Mouse (Mus musculus) spleen, postnatal 14 days (tissue): ENCODE data around the gene Oaz1.
"Not testable (repeated sequence)": the region's sequence is repeated elsewhere in the genome, so short reads cannot be mapped to it uniquely, and the experiment has no call there.

Source experiments
- DNase-seq, 2 experiments: peaks; one replicate each; pipeline ENCODE4 v3.0.0; 2021 to 2022; ENCODE audit warnings: low spot score in 2 of 2

The Oaz1 gene

GRCm38 (mm10) chr10:80822528-80822927, 3.9 kb upstream of the Oaz1 start:
- DNase-seq = no peak

GRCm38 (mm10) chr10:80823316-80823715, 3.1 kb upstream of the Oaz1 start:
- no peak for DNase-seq

GRCm38 (mm10) chr10:80823847-80824643, 2.4 kb upstream of the Oaz1 start:
- no peak for DNase-seq

- no peak for DNase-seq
These were observed 1.6 kb upstream of the Oaz1 start for GRCm38 (mm10) chr10:80824827-80825226.

- no peak for DNase-seq
These were observed 810 bp downstream of the Oaz1 start for GRCm38 (mm10) chr10:80827063-80827869.

DNA sequence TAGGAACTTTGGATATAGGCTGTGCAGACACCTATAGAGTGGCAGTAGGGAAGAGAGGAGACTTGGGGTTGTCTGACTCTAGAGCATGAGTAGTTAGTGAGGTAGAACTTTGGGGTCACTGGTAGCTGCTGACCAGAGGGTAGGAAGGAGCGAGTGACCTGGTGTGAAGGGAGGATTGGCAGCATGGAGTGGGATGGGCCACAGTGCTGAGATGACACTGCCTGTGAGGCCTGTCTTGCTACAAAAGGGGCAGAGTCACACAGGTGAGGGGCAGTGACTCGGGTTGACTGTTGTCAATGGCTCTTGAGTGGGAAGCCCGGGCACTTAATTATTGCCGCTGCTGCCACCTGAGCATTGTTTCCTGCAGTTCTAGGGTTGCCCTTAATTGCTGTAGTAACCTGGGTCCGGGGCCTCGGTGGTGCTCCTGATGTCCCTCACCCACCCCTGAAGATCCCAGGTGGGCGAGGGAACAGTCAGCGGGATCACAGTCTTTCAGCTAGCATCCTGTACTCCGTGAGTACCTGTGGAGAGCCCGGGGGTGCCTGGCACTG, 1.5 kb downstream of the Oaz1 start:
- no peak for DNase-seq

DNA sequence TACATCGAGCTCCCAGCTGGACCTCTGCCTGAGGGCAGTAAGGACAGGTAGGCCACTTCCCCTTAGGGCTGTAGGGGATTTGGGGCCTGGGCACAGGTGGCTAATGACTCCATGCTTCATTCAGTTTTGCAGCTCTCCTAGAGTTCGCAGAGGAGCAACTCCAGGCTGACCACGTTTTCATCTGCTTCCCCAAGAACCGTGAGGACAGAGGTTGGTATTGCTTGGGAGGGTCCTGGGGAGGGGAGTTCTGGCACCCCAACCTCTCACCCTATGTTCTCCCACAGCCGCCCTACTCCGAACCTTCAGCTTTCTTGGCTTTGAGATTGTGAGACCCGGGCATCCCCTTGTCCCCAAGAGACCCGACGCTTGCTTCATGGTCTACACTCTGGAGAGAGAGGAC, 2.1 kb downstream of the Oaz1 start:
- not testable (repeated sequence) for DNase-seq

DNA sequence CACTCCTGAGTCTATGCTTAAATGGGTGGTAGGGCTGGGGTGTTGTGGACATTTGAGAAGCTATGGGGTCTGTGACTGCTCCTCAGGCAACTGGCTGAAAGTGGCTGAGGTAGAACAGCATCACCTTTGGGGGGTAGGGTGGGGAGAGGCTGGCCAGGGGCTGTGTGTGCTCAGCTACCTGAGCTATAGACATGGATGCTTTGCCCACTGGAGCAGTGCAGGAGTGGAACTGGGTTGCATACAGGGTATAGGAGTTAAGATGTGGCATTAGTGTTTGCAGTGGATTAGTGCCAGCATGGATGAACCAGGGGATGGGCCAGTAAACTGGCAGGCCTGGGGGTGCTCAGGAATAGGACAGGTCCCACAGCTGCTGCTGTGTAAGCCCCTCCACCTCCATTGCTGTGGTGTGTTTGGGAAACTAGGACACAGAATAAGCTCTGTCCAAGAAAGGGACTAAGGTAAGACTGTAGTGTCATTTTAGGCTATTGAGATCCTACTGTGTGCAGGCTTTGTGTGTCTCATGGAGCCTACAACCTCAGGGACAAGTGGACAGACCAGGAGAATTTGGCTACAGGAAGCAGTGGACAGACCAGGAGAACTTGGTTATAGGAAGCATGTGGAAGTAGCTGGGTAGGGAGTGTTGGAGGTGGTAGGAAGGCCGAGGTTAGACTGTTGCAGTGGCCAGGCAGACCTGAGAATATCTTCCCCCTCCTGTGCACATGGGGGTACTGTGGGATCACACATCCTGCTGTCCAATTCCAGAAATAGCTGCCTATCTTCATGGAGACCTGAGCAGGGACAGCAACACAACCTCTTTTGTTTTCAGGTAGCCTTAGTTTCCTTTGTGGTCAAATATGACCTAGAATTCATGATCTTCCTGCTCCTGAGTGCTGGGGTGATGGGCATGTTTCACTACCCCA, 3.2 kb downstream of the Oaz1 start:
- no peak for DNase-seq

DNA sequence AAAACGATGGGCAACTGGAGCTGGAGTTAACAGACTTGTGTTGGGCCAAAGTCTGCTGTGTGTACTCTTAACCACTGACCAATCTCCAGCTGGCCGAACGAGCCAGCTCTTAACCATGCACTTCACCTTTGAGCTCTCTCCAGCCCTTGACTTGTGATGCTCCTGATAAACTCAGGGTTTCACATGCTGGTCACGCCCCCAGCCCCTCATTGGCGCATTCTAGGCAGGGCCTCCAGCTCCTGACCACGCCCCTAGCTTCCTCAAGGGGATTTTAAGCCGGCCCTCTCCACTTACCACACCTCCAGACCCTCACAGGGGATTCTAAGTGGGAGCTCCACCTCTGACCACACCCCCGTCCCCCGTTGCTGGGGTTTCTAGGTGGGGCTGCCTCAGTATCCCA, 4.7 kb downstream of the Oaz1 start:
- peak; percentile 34 to 43 for DNase-seq

- no peak for DNase-seq
These were observed 6.4 kb downstream of the Oaz1 start for GRCm38 (mm10) chr10:80832818-80833217.

GRCm38 (mm10) chr10:80835617-80836016, 9.2 kb downstream of the Oaz1 start:
- no peak for DNase-seq

DNA sequence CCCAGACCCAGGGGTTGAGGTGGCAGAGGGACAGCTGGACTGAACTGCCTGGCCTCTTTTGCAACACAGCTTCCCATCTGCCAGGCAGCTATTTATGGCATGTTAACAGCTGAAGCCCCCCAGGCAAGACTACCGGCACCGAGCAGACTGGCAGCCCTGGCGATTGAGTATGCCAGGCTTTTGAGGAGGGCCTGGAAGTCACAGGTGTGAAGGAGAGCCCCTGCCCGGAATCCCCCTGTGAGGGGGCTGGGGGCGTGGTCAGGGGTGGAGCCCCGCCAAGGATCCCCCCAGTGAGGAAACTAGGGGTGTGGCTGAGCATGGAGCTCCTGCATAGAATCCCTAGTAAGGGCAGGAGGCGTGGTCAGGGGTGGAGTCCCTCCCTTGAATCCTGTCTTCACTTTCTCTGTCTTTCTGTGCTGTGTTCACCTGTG, 10.5 kb downstream of the Oaz1 start:
- DNase-seq = no peak

- no peak for DNase-seq
These were observed 11.4 kb downstream of the Oaz1 start for GRCm38 (mm10) chr10:80837827-80838226.

GRCm38 (mm10) chr10:80838346-80838912, 12.0 kb downstream of the Oaz1 start:
- DNase-seq = no peak

DNA sequence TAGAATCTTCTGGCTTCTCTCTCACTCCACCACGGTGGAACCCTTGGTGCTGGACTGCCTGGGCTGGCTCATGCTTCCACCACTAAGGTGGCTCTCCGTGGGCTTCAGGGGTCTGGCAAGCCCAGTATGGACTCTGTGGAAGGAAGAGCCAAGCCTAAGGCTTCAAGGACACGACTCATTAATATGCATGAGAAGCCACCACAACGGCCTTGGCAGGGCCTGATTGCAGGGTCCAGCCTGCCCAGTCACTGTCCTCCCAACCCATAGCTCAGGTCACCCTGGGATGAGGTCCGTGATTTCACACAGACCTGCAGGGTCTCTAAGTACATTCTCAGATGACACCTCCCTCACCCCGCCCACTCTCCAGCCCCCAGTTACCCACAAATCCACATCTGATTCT, 13.4 kb downstream of the Oaz1 start:
- DNase-seq = no peak

- DNase-seq = no peak
These were observed 15.2 kb downstream of the Oaz1 start for GRCm38 (mm10) chr10:80841685-80842084.

DNA sequence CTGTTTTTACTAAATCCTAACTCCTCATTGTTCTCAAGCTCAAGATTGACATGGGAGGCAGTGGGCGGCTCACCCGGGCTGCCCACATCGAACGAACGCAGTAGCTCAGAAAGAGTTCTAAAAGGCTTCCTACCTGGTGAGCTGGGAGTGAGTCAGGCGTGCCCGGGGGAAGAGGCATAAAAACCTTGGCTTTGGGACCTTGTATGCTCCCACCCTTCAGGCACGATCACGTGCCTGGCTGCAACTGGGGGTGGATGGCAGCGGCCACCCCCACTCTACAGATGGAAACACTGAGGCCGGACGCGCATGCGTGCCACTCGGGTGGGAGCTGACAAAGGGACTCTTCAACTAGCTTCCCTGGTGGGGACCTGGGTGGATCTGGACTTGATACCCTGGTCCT, 15.9 kb downstream of the Oaz1 start:
- no peak for DNase-seq

DNA sequence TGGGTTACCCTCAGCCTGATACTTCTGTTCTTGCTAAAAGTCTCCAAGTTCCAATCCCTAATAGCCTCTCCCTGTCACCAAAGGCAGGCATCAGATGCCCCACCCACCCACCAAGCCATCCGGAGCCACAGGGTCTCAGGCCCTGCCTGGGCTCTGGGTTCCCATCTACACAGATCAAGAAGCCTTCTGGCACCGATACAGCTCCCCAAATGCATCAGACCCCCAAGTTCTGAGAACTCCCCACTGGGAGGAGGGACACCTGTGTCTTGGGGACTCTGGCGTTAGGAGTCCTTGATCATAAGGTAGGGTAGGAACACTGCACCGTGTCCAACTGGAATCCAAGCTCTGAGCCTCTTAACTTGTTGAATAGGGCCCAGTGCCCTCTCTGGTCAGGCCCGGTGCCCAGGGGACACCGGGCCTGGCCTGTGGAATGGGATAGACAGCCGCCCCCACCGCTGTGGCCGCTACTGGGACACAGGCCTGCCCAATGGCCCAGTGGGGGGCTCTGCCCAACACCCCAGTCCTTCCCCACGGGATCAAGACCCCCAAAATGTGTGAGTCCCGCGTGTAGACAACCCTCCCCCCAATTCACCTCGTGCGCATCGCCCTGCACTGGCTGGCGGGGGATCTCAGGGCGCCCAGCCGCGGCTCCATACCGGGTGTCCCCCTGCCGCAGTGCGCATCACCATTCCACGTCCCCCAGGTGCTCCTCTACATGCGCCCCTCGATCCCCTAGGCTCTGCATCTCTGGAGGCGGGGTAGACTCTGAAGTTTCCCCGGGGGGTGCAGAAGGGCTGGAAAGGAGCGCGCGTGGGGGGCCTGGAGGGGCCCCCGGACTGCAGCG, 16.9 kb downstream of the Oaz1 start:
- no peak for DNase-seq

DNA sequence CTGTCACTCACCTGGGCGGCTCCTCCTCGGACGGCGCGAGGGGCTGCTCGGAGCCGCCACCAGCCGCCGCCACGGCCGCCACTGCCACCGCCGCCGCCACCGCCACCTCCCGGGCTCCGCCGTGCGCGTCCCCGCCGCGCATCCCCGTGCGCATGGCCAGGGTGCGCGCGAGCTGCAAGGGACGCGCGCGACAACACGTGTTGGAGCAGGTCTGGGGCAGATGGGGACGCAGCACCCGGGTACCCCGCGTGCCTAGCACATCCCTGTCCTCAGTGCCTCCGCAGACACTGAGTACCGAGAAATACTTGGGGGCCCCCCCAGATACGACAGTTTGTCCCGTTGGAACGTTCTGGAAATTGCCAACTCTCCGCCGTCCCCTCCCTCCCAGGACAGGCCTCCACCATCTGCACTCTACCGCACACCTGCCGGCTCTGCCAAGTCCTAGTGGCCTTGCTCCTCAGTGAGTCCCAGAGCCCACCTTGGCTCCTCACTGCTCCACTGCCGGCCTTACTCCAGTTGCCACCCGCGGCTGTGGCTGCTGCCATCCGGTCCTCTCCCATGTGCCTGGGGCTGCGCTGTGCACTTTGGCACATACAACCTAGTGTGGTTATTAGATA, 17.6 kb downstream of the Oaz1 start, which contains the start of gene Lingo3:
TSS of gene Lingo3 (minus strand) at position 109 of the 617 bp plus-strand sequence.
- DNase-seq = no peak
